Mouse (Mus musculus) kidney, adult 2 months (tissue): ENCODE measurements at regions not wholly inside any gene's neighbourhood (a gene's known extent, or its start where the extent isn't known, plus 50 kb on each side); places are given as distances from the start of the nearest gene placed in this dataset.

Experiments used
- CTCF ChIP-seq: fragments of 200-500 bp; conservative IDR thresholded peaks from 2 replicates; pipeline ENCODE4 v1.5.1; 2011; ENCODE audit warnings: low read depth, mild to moderate bottlenecking, control low read depth, low read length, moderate library complexity, mixed read lengths; ENCODE audit not compliant: insufficient read depth, insufficient read length
- POLR2A ChIP-seq: fragments of 200-500 bp; IDR thresholded peaks from one replicate; pipeline ENCODE4 v1.6.1; 2011; ENCODE audit warnings: low read depth, low read length, control low read depth

DNA sequence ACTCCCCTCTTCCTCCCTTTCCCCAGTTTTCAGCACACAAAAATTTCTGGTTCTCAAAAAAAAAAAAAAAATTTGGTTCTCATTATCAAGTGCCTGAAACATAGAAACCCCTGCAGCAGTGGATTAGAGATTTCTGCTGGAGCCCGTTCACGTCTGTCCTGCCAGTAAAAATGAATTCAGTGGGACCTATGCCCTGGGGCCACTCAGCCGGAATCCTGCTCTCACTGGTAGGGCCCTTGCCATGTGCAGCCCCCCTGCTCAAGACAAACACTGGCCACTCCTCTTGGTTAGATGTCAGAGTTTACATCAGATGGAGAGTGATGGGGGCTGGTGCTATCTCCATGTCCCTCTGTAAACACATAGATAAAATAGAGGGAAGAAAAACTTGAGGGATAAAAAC lies 108.0 kb downstream of the Atp23 start:
- TF ChIP-seq CTCF (no peak), POLR2A (no peak)
